Mouse (Mus musculus) bone marrow, adult 2 months (tissue): ENCODE results near the gene Ltb4r2.

Experiments used
- CTCF ChIP-seq: fragments of 200-500 bp; IDR thresholded peaks from 2 replicates; pipeline ENCODE4 v1.5.1; 2011; ENCODE audit warnings: low read length, control low read depth; ENCODE audit not compliant: control insufficient read depth, insufficient read depth
- POLR2A ChIP-seq: fragments of 200-500 bp; IDR thresholded peaks from 2 replicates; pipeline ENCODE4 v1.6.1; 2011; ENCODE audit warnings: low read depth, mild to moderate bottlenecking, control low read depth, low read length, borderline replicate concordance; ENCODE audit not compliant: control insufficient read depth

GRCm38 (mm10) chr14:55769087-55769703 lies 8.0 kb downstream of the Ltb4r2 start:
- TF ChIP-seq CTCF (no peak), POLR2A (no peak)
